Mouse (Mus musculus): ENCODE measurements around the gene Acvr1b.

The Acvr1b gene

GRCm38 (mm10) chr15:101175131-101175460, 1.2 kb downstream of the Acvr1b start:
- in situ Hi-C loops (cut with MseI, MboI): no loop called here

GRCm38 (mm10) chr15:101175613-101176283, 1.9 kb downstream of the Acvr1b start:
- in situ Hi-C loops (cut with MseI, MboI): no loop called here

- in situ Hi-C loops (cut with MseI, MboI): no loop called here
Observed at GRCm38 (mm10) chr15:101176284-101176680, 2.4 kb downstream of the Acvr1b start.

- in situ Hi-C loops (cut with MseI, MboI): no loop called here
Observed at GRCm38 (mm10) chr15:101176795-101177691, 3.2 kb downstream of the Acvr1b start.

GRCm38 (mm10) chr15:101180363-101181105, 6.7 kb downstream of the Acvr1b start:
- in situ Hi-C loops (cut with MseI, MboI): no loop called here

GRCm38 (mm10) chr15:101181106-101181466, 7.2 kb downstream of the Acvr1b start:
- in situ Hi-C loops (cut with MseI, MboI): no loop called here

- in situ Hi-C loops (cut with MseI, MboI): no loop called here
Observed at GRCm38 (mm10) chr15:101181500-101181899, 7.6 kb downstream of the Acvr1b start.

GRCm38 (mm10) chr15:101182676-101183075, 8.8 kb downstream of the Acvr1b start:
- in situ Hi-C loops (cut with MseI, MboI): no loop called here

GRCm38 (mm10) chr15:101184300-101184699, 10.4 kb downstream of the Acvr1b start:
- in situ Hi-C loops (cut with MseI, MboI): no loop called here

- in situ Hi-C loops (cut with MseI, MboI): no loop called here
Observed at GRCm38 (mm10) chr15:101185549-101185948, 11.7 kb downstream of the Acvr1b start.

- in situ Hi-C loops (cut with MseI, MboI): no loop called here
Observed at GRCm38 (mm10) chr15:101187907-101188306, 14.0 kb downstream of the Acvr1b start.

GRCm38 (mm10) chr15:101189981-101190761, 16.3 kb downstream of the Acvr1b start:
- in situ Hi-C loops (cut with MseI, MboI): no loop called here

- in situ Hi-C loops (cut with MseI, MboI): no loop called here
Observed at GRCm38 (mm10) chr15:101190762-101191150, 16.9 kb downstream of the Acvr1b start.

GRCm38 (mm10) chr15:101191459-101192259, 17.8 kb downstream of the Acvr1b start:
- in situ Hi-C loops (cut with MseI, MboI): no loop called here

GRCm38 (mm10) chr15:101192260-101192640, 18.4 kb downstream of the Acvr1b start:
- in situ Hi-C loops (cut with MseI, MboI): no loop called here

GRCm38 (mm10) chr15:101192651-101193050, 18.8 kb downstream of the Acvr1b start:
- in situ Hi-C loops (cut with MseI, MboI): no loop called here

GRCm38 (mm10) chr15:101193971-101194370, 20.1 kb downstream of the Acvr1b start:
- in situ Hi-C loops (cut with MseI, MboI): no loop called here

GRCm38 (mm10) chr15:101194951-101195823, 21.3 kb downstream of the Acvr1b start:
- in situ Hi-C loops (cut with MseI, MboI): no loop called here

GRCm38 (mm10) chr15:101196079-101196795, 22.4 kb downstream of the Acvr1b start:
- in situ Hi-C loops (cut with MseI, MboI): no loop called here
